Mouse (Mus musculus) lung, adult 18-20 months (tissue): ENCODE results near the gene Slc25a39.
"Not testable (repeated sequence)": the region's sequence is repeated elsewhere in the genome, so short reads cannot be mapped to it uniquely, and the experiment has no call there.

Experiments
- DNase-seq, 2 experiments: peaks; one replicate each; pipeline ENCODE4 v3.0.0; 2022; ENCODE audit warnings: mixed read lengths in 2 of 2

The Slc25a39 gene

DNA sequence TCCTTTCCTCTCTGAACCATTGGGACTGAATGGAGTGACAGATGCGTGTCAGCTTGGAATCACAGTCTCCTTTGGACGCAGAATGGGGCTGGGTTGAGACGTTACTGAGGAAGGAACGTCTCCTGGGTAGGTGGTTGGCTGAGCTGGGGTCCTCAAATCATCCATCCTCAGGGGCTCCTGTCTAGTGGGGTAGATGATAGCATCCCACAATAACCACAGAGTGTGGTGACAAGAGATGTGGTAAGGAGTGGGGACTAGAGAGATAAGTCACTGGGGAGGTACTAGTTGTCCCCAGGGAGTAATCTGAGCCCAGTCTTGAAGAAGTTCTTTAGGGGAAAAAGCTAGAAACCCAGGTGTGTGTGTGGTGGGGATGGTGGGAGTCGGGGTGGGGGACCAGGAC lies 39.4 kb downstream of the Slc25a39 start:
- DNase-seq: no peak

DNA sequence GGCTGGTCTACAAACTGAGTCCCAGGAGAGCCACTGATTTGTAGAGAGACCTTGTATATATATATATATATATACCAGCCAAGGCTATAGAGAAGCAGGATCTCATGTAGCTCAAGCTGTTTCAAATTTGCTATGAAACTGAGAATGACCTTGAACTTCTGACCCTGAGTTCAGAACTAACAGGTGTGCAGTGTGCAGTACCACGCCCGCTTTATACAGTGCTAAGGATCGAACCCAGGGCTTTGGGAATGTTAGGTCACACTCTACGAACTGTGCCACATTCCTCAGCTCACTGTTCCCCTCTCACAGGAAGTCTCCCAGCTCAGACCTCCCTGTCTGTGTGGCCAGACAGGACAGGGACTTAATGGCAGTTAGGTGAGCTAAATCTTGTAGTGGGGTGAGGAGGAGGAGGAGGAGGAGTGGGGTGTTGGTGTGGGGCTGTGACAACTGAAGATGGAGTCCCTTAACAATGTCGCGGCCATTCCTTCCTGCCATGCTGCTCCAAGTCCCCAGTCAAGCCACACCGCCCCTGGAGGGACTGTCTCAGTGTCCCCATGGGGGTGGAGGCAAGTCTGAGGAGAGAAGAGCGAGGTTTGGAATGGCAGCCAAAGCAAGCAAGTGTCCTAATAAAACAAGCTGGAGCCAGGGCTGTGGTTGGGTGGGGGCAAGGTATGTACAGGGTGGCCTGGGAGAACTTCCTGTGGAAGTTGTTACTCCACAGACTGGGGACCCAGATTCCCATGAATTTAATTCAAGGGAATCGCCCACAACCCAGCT lies 40.1 kb downstream of the Slc25a39 start:
- no peak for DNase-seq

DNA sequence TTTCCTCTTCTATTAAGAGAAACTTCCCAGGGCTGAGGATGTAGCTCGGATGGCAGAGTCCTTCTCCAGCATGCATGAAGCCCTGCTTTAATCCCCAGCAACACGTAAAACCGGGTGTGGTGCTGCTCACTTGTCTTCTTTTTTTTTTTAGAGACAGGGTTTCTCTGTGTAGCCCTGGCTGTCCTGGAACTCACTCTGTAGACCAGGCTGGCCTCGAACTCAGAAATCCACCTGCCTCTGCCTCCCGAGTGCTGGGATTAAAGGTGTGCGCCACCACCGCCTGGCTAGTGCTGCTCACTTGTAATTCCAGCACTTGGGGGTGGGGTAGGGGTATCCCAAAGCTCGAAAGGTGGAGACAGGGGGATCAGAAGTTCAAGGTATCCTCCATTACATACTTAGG lies 41.6 kb downstream of the Slc25a39 start, which contains the start of gene Slc4a1:
Slc4a1 (minus strand) TSS at position 101 of the 400 bp plus-strand sequence.
- not testable (repeated sequence) for DNase-seq

DNA sequence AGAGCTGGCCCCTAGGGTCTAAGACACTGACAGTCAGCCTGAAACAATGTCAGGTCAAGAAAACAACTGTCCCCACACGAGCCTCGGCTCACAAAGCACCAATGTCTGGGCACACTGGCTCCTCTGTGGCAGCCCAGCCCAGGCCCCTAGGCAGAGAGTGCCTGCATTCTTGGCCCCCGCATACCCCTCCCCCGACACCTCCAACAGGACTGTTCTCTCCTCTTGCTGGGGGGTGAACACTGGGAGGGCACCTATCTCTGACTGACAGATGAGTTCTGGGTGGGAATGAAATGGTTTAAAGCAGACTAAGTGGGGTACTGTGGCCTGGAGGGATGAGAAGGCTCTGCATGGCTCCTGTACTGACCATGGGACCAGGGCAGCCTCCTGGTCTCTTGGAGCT lies 42.0 kb downstream of the Slc25a39 start:
- no peak for DNase-seq

- DNase-seq: no peak
Observed at GRCm38 (mm10) chr11:102364570-102365371, 43.0 kb downstream of the Slc25a39 start.

DNA sequence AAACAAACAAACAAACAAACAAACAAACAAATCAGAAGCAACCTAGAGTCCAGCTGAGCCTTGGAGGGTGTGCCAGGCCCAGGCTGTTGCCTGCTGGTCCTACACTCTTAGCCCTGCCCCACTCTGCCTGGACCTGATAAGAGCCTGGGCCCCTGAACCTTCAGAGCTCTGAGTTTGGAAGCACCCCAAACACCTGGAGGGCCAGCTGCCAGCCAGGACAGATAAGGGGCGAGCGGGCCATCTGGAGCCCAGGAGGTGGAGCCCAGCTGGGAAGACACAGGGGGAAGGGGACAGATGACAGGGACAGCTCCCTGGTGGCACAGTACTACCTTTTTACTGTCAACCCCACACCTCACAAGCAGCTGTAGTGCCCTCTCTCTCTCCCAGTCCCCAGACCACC lies 44.1 kb downstream of the Slc25a39 start:
- DNase-seq: no peak

- no peak for DNase-seq
Observed at GRCm38 (mm10) chr11:102361776-102362495, 45.8 kb downstream of the Slc25a39 start.

GRCm38 (mm10) chr11:102358365-102358764 lies 49.4 kb downstream of the Slc25a39 start:
- no peak for DNase-seq

DNA sequence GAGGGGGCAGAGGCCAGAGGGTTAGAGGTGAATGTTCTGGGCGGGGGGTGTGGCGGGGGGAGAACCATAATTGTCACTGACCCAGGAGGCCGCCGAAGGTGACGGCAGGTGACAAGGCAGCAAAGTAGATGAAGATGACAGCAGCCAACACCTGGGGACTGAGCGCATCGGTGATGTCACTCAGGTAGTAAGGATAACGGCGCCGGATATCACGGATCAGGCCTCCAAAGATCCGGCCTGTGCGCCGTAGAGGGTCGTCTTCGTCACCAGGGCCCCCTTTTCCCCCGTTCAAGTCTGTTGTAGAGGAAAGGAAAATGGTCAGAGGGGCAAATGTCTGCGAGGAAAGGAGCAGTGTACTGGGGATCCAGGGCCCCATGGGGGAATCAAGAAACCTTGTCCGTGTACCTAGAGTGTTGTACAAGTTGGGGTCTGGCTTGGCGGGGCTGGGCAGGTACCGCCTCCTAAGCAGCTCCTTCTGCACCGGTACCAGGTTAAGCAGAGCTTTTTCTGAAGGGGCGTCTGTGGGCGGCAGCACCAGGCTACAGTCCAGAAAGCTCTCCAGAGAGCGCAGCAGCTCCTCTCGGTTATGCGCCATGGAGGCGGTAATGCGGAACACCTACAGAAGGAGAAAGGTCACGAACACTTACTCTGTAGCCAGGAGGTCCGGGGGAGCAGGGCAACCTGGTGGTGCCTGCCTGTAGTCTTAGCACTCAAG lies 51.0 kb downstream of the Slc25a39 start:
- DNase-seq: no peak

- DNase-seq: no peak
Observed at GRCm38 (mm10) chr11:102356190-102356589, 51.6 kb downstream of the Slc25a39 start.

DNA sequence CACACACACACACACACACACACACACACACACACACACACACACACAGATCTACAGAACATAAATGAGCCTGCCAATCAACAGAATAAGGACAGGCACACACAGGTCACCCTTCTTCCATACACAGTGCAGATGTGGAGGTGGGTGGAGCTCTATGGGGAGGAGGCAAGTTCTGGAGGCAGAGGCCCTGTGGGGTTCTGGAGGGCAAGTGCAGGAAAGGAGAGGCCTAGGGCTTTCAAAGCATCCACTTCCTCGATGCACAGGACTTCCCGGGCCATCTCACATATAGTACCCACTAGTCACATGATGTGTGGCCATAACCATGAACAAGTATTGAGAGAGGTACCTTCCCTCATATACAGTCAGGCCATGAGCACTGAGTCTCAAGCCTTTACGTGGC lies 52.2 kb downstream of the Slc25a39 start:
- DNase-seq: no peak

DNA sequence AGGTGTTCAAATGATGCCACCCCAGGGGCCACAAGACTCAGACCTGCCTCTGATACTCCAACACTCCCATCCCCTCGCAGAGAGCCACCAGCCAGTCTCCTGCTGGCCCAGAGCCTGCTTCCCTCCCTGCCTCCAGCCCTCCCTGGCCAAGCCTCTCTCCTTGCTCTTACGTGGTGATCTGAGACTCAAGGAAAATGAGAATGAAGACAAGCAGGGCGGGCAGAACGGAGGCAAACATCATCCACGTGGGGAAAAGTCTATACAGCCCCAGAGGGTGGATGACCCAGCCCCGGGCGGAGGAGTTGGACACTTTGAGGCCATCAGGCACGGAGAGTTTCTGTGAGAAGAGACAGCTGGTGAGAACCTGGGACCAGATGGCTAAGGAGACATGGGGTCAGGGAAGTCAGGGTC lies 54.7 kb downstream of the Slc25a39 start:
- DNase-seq: no peak
